Mouse (Mus musculus): ENCODE data around the gene Olfr798. TPM values are rescaled to one million over a fixed set of nuclear protein-coding genes. Genes with fewer than 3 reads are reported as not detected.

Olfr798 gene
- polyA plus RNA-seq, 1 experiment from 2014 or later = not detected

Small RNA genes within 50 kb of the gene (microRNA-seq; reads per million reads assigned to microRNA genes)
- not detected for gene Gm23252

Other genes with a start within 250 kb of the Olfr798 start
- 0.04 TPM in 1 of 2 replicates, not detected in the other for gene Olfr784, start 243.9 kb downstream of the Olfr798 start, polyA plus RNA-seq (2015; fragmentation: Nextera tagmentation; extraction: Ambion mirVana)
- gene Olfr785, start 222.5 kb downstream of the Olfr798 start, polyA plus RNA-seq (2015; fragmentation: Nextera tagmentation; extraction: Ambion mirVana) = not detected in 2 replicates
- not detected in 2 replicates for gene Olfr786, start 200.6 kb downstream of the Olfr798 start, polyA plus RNA-seq (2015; fragmentation: Nextera tagmentation; extraction: Ambion mirVana)
- not detected in 2 replicates for gene Olfr787, start 166.1 kb downstream of the Olfr798 start, polyA plus RNA-seq (2015; fragmentation: Nextera tagmentation; extraction: Ambion mirVana)
- gene Olfr788, start 156.9 kb downstream of the Olfr798 start, polyA plus RNA-seq (2015; fragmentation: Nextera tagmentation; extraction: Ambion mirVana) = not detected in 2 replicates
- not detected in 2 replicates for gene Olfr789, start 143.2 kb downstream of the Olfr798 start, polyA plus RNA-seq (2015; fragmentation: Nextera tagmentation; extraction: Ambion mirVana)
- gene Olfr790, start 129.4 kb downstream of the Olfr798 start, polyA plus RNA-seq (2015; fragmentation: Nextera tagmentation; extraction: Ambion mirVana) = not detected in 2 replicates
- not detected in 2 replicates for gene Olfr791, start 106.1 kb downstream of the Olfr798 start, polyA plus RNA-seq (2015; fragmentation: Nextera tagmentation; extraction: Ambion mirVana)
- not detected in 2 replicates for gene Olfr792, start 88.8 kb downstream of the Olfr798 start, polyA plus RNA-seq (2015; fragmentation: Nextera tagmentation; extraction: Ambion mirVana)
- gene Olfr794, start 60.3 kb downstream of the Olfr798 start, polyA plus RNA-seq (2015; fragmentation: Nextera tagmentation; extraction: Ambion mirVana) = not detected in 2 replicates
- not detected in 2 replicates for gene Olfr796, start 15.4 kb downstream of the Olfr798 start, polyA plus RNA-seq (2015; fragmentation: Nextera tagmentation; extraction: Ambion mirVana)
- gene Olfr799, start 9.6 kb upstream of the Olfr798 start, polyA plus RNA-seq (2015; fragmentation: Nextera tagmentation; extraction: Ambion mirVana) = not detected in 2 replicates
- not detected in 2 replicates for gene Olfr800, start 29.8 kb upstream of the Olfr798 start, polyA plus RNA-seq (2015; fragmentation: Nextera tagmentation; extraction: Ambion mirVana)
- gene Olfr801, start 45.9 kb upstream of the Olfr798 start, polyA plus RNA-seq (2015; fragmentation: Nextera tagmentation; extraction: Ambion mirVana) = not detected in 2 replicates
- not detected in 2 replicates for gene Olfr802, start 60.2 kb upstream of the Olfr798 start, polyA plus RNA-seq (2015; fragmentation: Nextera tagmentation; extraction: Ambion mirVana)
- gene Olfr803, start 66.4 kb upstream of the Olfr798 start, polyA plus RNA-seq (2015; fragmentation: Nextera tagmentation; extraction: Ambion mirVana) = not detected in 2 replicates
- not detected in 2 replicates for gene Olfr804, start 75.3 kb upstream of the Olfr798 start, polyA plus RNA-seq (2015; fragmentation: Nextera tagmentation; extraction: Ambion mirVana)
- not detected in 2 replicates for gene Olfr805, start 101.4 kb upstream of the Olfr798 start, polyA plus RNA-seq (2015; fragmentation: Nextera tagmentation; extraction: Ambion mirVana)
- not detected in 2 replicates for gene Olfr806, start 114.0 kb upstream of the Olfr798 start, polyA plus RNA-seq (2015; fragmentation: Nextera tagmentation; extraction: Ambion mirVana)
- not detected in 2 replicates for gene Olfr807, start 129.9 kb upstream of the Olfr798 start, polyA plus RNA-seq (2015; fragmentation: Nextera tagmentation; extraction: Ambion mirVana)
- not detected in 2 replicates for gene Olfr808, start 137.5 kb upstream of the Olfr798 start, polyA plus RNA-seq (2015; fragmentation: Nextera tagmentation; extraction: Ambion mirVana)
- not detected in 2 replicates for gene Olfr809, start 146.7 kb upstream of the Olfr798 start, polyA plus RNA-seq (2015; fragmentation: Nextera tagmentation; extraction: Ambion mirVana)
- not detected in 2 replicates for gene Olfr810, start 167.0 kb upstream of the Olfr798 start, polyA plus RNA-seq (2015; fragmentation: Nextera tagmentation; extraction: Ambion mirVana)
- not detected in 2 replicates for gene Olfr811, start 176.5 kb upstream of the Olfr798 start, polyA plus RNA-seq (2015; fragmentation: Nextera tagmentation; extraction: Ambion mirVana)
- not detected in 2 replicates for gene Olfr812, start 218.2 kb upstream of the Olfr798 start, polyA plus RNA-seq (2015; fragmentation: Nextera tagmentation; extraction: Ambion mirVana)
- not detected in 2 replicates for gene Olfr813, start 227.4 kb upstream of the Olfr798 start, polyA plus RNA-seq (2015; fragmentation: Nextera tagmentation; extraction: Ambion mirVana)